8 mouse cellular contexts compared by ENCODE assay signal in the genomic region with DNA sequence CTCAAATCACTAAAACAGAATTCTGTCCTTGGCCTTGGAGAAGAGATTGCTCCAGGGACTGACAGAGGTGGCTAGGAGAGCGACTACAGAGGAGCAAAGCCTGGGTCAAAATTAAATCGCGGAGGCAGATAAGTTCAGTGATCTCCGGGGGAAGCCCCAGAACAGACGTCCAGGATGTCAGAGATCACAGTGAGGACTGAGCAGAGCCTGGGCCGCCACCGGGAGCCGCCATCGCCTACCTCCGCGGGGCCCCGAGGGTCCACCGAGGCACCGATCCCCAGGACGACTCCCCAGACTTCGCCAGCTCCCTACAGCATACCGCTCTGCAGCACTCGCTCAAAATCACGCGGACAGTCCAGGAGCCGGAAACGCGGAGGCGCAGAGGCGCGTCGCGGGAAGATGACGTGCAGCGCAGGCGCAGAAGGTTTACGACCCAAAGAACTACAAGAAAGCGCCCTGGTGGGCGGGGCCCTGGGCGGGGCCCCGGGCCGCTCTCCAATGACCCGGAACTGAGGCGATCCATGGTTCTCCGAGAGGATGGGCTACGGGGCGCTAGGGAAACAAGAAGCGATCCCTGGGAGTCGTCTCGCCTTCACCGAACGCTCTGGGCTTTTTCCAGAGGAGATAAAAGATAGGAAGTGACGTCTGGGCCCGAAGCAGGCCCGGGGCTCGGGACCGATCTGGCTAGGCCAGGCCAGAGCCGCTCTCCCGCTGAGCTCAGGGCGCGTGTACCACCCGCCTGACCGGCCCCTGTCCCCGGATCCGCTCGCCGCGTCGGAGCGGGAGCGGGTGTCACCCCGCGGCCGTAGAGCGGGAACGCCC. TPM values are rescaled to one million over a fixed set of nuclear protein-coding genes. Genes with fewer than 3 reads are reported as not detected.
DNase-seq lines count a peak whose midpoint lies in the region; ATAC-seq lines count a peak whose summit lies in the region.

A gene (minus strand): TSS at position 406 of the 822 bp plus-strand sequence.
A gene (plus strand): TSS at position 439 of the 822 bp plus-strand sequence.

- H3K27me3 ChIP-seq in lung, embryonic 16.5 days (ENCODE audit: control insufficient read depth, insufficient read depth, low read depth, low read length), result no peaks in the 10 kb centered on the region

- H3K4me3 ChIP-seq in lung, embryonic 16.5 days (ENCODE audit: low read length), result peak within 1 kb of the TSS; percentile 84

- H3K36me3 ChIP-seq in lung, embryonic 16.5 days (ENCODE audit: control insufficient read depth, insufficient read depth, low read length), result peaks cover 10% of the 10 kb centered on the region; the same call in 1 of the 2 replicates

- peak; percentile 93 for DNase-seq in MEL-GATA-1-ER (ENCODE audit: extremely low read depth, low read depth)
- peak; percentile 98 for DNase-seq in cerebellum, adult 8-10 months
- peak; percentile 100 for DNase-seq in forelimb bud, embryonic 11.5 days (ENCODE audit: low read depth, low spot score)
- peak; percentile 97 for DNase-seq in layer of hippocampus, adult 9-10 months (ENCODE audit: low spot score)
- peak; percentile 96 for DNase-seq in ovary, postnatal 10 days (ENCODE audit: low spot score)
- peak; percentile 91 to 97 for DNase-seq in thymus, postnatal 10 days (ENCODE audit: low spot score in 2 of 2)

- under 1% methylated on average over 71 of the region's 71 CpGs for WGBS in lung, embryonic 16.5 days

- H3K9ac ChIP-seq in lung, embryonic 16.5 days (ENCODE audit: low read length), result peak within 1 kb of the TSS; percentile 92

- H3K27ac ChIP-seq in lung, embryonic 16.5 days (ENCODE audit: low read length), result peak within 1 kb of the TSS; percentile 84

- H3K9me3 ChIP-seq in lung, embryonic 16.5 days (ENCODE audit: control insufficient read depth, low read length), result no peaks in the 10 kb centered on the region

- peaks cover 17% of the 10 kb centered on the region for H3K4me1 ChIP-seq in lung, embryonic 16.5 days (replicated peaks; ENCODE audit: control insufficient read depth, insufficient read depth, low read length)

- peak; percentile 96 to 97 for ATAC-seq in hematopoietic stem cell, adult 5-6 weeks (replicated peaks in 1 of 2; ENCODE audit: insufficient read depth in 1 of 2, low FRiP score in 2 of 2, low TSS enrichment in 1 of 2, low read depth in 1 of 2, poor library complexity in 2 of 2, severe bottlenecking in 2 of 2)
- peak; percentile 100 for ATAC-seq in lung, embryonic 16.5 days (ENCODE audit: low read depth)

- peak within 1 kb of the TSS; percentile 93 for H3K4me2 ChIP-seq in lung, embryonic 16.5 days (ENCODE audit: low read depth, low read length)

RNA-seq across cellular contexts. Expression of the first gene that starts in this region (rescaled TPM):
- total RNA-seq in hematopoietic stem cell, adult 5-6 weeks (2017), result 44.9 and 45.7 TPM in 2 replicates
- 26.4 and 28.6 TPM in 2 replicates for polyA plus RNA-seq in lung, embryonic 16.5 days (2015; fragmentation: Nextera tagmentation; extraction: Ambion mirVana)

RNA-seq across cellular contexts. Expression of the second gene that starts in this region (rescaled TPM):
- 18.8 and 22.5 TPM in 2 replicates for total RNA-seq in hematopoietic stem cell, adult 5-6 weeks (2017)
- polyA plus RNA-seq in lung, embryonic 16.5 days (2015; fragmentation: Nextera tagmentation; extraction: Ambion mirVana), result 16.8 and 17.2 TPM in 2 replicates

Comparison
In these comparisons a context has a peak if more than half of its experiments do, and no peak if none do; other contexts are left out.
1. Peak in every context shown above with its lines: DNase-seq, ATAC-seq, H3K4me3 ChIP-seq and H3K27ac ChIP-seq.